Mouse (Mus musculus) layer of hippocampus, adult 11-12 months (tissue): ENCODE measurements around the gene Rad9a.

ENCODE experiments used
- DNase-seq: peaks from one replicate; pipeline ENCODE4 v3.0.0; 2022; ENCODE audit warnings: low spot score

The Rad9a gene

GRCm38 (mm10) chr19:4162646-4163542, 38.6 kb downstream of the Rad9a start, which contains the start of gene Rps6kb2:
TSS of gene Rps6kb2 (minus strand) at chr19:4163354.
- peak; percentile 98 for DNase-seq

DNA sequence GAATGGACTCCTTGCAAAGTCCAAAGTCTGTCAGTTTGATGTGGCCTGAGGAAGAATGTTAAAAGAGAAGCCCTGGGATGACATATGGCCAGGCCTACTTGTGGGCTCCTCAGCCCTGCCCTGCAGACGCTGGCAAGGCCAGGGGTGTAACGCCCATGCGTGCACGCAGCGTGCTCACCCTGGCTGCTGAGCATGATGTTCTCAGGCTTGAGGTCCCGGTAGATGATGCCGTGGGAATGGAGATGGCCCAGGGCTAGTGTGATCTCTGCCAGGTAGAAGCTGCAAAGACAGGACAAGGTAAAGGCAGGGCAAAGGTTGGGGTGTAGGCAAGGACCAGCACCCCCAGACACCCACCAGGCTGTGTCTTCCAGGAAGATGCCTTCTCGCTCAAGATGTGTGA, 42.4 kb downstream of the Rad9a start:
- DNase-seq: no peak

DNA sequence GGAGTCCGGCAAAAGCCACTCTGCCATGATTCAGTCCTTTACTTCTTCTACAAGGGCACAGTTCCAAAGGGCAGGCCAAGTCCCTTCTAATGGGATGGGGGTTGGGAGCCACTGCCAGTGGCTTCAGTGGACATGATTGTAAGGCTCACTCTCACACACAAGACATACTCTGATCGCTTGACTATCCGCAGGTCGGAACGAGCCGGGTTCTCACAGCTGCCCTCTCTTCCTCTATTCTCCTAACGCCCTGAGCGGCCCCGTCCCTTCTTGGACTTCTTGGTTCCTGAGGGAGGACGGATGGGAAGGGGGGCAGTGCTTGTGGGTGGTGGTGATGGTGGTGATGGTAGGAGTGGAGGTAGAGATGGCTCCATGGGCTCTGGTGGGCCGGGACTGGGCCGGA, 44.7 kb downstream of the Rad9a start:
- no peak for DNase-seq

- DNase-seq: no peak
Measured at GRCm38 (mm10) chr19:4156073-4156579, 45.3 kb downstream of the Rad9a start.

GRCm38 (mm10) chr19:4155223-4156072, 46.0 kb downstream of the Rad9a start:
- DNase-seq: no peak

GRCm38 (mm10) chr19:4154437-4155222, 46.8 kb downstream of the Rad9a start:
- no peak for DNase-seq

GRCm38 (mm10) chr19:4153232-4153654, 48.2 kb downstream of the Rad9a start, which contains the start of gene Ptprcap:
TSS of gene Ptprcap (plus strand) at chr19:4153604.
- DNase-seq: no peak

GRCm38 (mm10) chr19:4152445-4153231, 48.8 kb downstream of the Rad9a start:
- DNase-seq: no peak

- no peak for DNase-seq
Measured at GRCm38 (mm10) chr19:4151898-4152297, 49.6 kb downstream of the Rad9a start.

DNA sequence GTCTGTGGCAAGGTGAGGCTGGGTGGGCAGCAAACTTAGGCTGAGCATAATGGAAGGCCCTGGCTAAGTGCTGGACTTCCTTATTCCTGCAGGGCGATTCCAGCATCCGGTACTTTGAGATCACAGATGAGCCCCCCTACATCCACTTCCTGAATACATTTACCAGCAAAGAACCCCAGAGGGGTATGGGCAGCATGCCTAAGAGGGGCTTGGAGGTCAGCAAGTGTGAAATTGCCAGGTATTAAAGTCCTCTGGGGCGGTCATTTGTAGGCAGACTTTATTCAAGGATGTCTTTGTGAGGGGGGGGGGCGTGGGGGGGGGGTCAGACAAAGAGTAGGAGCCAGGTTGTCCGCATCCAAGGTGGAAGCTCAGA, 50.0 kb downstream of the Rad9a start:
- DNase-seq: no peak

DNA sequence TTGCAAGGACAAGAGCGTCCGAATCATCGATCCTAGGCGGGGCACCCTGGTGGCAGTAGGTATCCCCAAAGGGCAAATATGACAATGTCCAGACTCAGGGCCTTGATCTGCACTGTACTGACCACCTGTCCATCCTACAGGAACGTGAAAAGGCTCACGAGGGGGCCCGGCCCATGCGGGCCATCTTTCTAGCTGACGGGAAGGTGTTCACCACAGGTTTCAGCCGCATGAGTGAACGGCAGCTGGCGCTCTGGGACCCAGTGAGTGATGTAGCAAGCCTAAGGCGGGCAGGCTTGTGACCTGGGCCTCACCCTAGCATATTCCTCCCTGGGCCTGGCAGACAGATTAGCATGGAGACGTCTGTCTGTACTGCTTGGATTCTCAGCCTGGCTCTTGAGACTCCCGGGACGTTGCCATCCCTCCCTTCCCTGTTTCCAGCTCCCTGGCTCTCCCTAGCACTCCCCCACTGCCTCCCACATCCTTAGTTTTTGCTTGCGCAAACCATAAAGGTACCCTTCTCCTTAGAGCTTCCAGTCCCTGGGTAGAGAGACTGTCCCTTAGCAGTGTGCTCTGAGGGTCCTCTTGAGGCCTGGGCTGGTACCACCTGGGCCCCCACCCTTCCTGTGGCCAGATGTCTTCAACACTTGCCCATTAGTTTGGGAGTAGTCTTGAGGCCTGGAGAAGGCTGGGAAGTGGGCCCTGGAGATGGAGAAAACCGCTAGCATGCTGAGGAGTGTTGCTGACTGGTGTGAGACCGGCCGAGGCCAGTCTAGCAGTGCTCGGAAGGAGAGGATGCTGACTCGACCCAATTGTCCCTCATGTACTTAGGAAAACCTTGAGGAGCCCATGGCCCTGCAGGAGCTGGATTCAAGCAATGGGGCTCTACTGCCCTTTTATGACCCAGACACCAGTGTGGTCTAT, 50.6 kb downstream of the Rad9a start:
- no peak for DNase-seq

GRCm38 (mm10) chr19:4149764-4150461, 51.5 kb downstream of the Rad9a start:
- no peak for DNase-seq

GRCm38 (mm10) chr19:4149283-4149682, 52.2 kb downstream of the Rad9a start:
- no peak for DNase-seq

DNA sequence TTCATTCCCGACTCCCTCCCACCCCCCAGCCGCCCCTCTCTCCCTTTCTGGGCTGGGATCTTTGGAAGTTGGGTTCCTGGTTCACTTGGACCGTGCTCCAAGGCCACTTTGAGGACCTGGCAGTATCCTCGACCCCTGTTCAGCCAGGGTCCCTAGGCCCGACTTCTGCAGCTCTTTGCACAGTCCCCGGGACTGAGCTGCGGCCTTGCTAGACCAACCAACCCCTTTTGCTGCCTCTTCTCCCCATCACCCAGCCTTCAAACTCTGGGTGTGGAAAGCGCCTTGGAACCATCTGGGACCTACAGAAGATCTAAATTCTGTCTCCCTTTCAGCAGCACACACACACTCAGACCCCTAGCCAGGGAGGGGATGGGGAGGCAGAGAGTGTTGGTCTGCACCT, 52.6 kb downstream of the Rad9a start:
- no peak for DNase-seq

DNA sequence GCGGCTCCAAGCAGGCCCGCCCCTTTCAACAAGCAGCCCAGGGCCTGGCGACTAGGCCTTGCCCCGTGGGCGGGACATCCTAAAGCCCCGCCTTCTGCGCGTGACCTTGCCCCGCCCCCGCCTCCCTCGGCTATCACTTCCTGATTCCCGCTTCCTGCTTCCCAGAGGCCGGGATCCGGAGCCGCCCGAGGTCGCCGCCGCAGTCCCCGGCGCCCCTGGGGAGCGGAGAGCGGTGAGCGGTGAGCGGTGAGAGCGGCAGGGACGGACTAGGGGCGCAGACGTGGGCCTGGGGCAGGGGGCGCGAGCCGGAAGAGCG, 53.0 kb downstream of the Rad9a start, which contains the start of gene Coro1b:
Coro1b (plus strand) TSS at position 129 of the 316 bp plus-strand sequence.
- peak; percentile 96 for DNase-seq

GRCm38 (mm10) chr19:4147782-4148490, 53.5 kb downstream of the Rad9a start:
- no peak for DNase-seq

GRCm38 (mm10) chr19:4147022-4147405, 54.4 kb downstream of the Rad9a start:
- DNase-seq: no peak

- no peak for DNase-seq
Measured at GRCm38 (mm10) chr19:4146366-4147021, 55.0 kb downstream of the Rad9a start.
